Mouse (Mus musculus) gastrocnemius, postnatal 25 days (tissue): Measurements from ENCODE around the gene Gm17428. TPM values are rescaled to one million over a fixed set of nuclear protein-coding genes. Genes with fewer than 3 reads are reported as not detected.
"Not testable (repeated sequence)": the region's sequence is repeated elsewhere in the genome, so short reads cannot be mapped to it uniquely, and the experiment has no call there.

Source experiments
- DNase-seq: peaks from one replicate; pipeline ENCODE4 v3.0.0; 2022
- total RNA-seq, 2 experiments: library from RNA; stranded (reverse); gene quantifications; 1 replicate in 1 of 2; 2 replicates in 1 of 2; pipeline ENCODE4 v1.2.3; 2021

Gene Gm17428
- total RNA-seq, 2 experiments from 2014 or later = not detected

DNA sequence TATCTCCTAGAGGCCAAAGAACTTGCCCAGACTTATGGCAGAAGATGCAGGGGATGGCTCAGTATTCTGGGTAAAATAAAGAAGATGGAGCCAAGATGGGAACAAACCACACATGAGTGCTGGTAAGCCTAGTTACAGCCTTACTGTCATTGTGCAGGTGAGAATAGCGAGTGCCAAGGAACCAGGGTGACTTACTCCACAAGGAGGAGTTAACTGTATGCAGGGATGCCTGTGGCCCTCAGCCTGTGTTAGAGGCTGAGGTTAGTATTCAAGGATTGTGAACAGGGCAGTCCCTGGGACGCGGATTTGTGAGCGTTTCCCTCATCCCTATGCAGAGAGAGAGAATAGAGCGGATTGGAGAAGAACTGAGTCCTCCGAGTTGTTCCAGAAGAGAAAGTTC, 25.1 kb upstream of the Gm17428 start:
- no peak for DNase-seq

DNA sequence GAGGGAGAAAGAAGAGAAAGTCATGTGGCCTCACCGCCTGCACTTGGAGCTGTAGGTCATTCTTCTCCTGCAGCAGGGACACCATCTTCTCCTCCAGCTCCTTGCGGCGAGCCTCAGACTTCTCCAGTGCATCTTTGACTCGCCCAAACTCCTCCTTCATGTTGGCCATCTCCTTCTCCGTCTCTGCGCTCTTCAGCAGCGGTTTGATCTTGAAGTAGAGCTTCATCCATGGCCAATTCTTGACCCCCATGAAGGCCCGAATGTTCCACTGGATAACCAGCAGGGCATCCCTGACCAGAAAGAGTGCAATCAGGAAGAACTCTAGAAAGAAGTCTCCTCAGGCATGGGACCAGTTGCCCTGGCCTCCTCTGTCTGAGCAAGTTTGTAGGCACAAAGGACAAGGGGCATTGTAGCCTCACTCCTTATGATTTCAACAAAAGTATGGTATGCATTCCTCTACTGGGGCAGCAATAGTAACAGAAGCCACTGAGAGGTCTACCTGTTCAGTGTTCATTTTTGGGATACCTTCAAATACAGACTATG, 23.0 kb upstream of the Gm17428 start:
- no peak for DNase-seq

DNA sequence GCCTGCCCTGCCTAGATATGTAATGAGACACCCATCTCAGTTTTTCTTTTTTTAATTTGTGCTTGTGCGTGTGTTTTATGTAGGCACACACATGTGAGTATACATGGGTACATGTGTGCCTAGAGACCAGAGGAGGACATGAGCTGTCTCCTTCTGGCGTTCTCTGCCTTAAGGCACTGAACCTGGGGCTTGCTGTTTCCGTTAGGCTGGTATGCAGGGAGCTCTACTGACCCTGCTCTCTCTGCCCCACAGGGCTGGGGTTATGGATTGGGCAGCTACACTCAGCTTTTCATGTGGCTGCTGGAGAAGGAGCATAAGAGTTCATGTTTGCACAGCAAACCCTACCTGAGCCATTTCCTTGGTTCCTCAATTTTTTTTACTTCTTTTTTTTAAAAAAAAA, 22.3 kb upstream of the Gm17428 start:
- no peak for DNase-seq

DNA sequence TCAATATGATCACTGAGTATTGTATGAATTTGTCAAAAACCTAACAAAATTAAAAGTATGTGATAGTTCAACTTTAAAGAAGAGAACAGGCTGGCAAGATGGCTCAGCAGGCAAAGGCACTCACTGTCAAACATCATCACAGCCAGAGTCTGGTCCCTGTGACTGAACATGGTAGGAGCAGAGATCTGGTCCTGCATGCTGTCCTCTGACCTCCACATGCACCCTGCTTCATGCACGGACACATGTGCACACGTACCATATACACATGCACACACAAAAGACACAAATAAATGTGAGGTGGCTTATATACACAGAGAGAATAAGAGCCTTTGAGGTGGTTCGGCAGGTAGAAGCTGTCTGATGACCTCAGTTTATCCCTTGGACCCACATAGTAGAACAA, 21.3 kb upstream of the Gm17428 start:
- no peak for DNase-seq

DNA sequence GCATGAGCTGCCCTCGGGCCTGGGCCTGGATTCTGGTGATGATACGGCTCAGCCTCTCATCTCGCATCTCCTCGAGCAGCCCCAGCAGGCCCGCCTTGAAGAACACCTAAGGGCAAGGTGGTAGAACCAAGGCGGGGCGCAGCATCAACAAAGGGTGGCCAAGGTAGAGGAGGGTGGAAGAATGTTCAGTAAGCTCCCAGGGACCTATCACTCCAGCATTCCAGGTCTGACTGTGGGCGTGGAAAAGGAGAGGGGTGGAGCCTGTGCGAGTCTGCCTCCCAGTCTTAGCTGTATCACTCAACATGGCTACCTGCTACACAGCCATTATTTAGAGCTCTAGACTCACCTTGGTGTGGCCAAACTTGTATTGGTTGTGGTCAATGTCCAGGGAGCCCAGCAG, 20.2 kb upstream of the Gm17428 start:
- no peak for DNase-seq

DNA sequence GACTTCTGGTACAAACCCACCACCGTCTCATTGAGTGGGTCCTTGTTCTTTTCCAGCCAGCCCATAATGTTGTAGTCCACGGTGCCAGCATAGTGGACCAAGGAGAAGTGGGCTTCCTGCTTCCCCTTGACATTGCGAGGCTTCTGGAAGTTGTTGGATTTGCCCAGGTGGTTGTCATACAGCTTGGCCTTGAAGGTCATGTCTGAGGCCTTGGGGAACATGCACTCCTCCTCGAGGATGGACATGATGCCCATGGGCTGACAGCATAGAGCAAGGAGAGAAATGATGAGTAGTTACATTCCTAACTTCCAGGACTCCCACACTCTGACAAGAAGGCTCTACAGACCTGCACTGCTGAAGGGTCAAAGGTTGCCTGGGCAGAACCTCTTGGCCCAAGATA, 18.2 kb upstream of the Gm17428 start:
- DNase-seq = no peak

DNA sequence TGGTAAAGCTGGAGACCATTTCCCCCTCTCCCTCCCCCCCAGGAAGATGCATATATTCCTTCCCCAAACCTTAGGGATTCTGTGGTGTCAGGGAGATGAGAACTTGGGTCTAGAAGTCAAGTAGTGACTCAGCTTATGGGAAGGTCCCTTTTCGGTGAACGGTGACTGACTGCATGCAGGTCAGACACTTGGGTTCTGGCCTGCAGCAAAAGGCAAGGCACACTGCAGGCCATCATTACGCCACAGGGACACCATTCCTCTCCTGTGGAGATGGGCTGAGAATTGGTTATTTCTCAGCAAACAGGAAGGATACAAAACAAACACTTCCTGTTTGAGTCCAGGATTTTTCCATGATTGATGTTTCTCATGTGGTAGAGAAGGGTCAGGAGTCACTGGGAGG, 17.5 kb upstream of the Gm17428 start:
- no peak for DNase-seq

DNA sequence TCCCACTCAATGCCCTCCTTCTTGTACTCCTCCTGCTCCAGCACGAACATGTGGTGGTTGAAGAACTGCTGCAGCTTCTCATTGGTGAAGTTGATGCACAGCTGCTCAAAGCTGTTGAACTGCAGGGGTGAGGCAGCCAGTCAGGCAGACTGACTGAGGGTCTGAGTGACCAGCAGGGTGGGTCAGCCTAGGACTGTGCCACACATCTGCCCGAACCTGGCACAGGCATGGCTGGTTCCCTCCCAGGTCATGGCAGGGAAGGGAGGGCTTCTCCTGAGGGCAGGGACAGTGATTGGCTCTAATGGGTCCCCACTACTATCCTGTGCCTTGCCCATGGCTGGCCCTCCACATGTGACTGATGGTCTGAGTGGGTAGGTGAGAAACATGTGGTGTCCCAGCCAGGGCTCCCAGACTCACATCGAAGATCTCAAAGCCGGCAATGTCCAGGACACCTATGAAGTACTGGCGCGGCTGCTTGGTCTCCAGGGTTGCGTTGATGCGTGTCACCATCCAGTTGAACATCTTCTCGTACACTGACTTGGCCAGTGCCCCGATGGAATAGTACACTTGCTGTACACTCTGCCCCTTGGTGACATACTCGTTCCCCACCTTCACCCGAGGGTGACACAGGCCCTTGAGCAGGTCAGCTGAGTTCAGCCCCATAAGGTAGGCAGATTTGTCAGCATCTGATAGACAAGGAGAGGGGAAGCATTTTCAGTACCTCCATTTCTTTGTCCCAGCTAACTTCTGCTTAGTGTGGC, 16.7 kb upstream of the Gm17428 start:
- not testable (repeated sequence) for DNase-seq

DNA sequence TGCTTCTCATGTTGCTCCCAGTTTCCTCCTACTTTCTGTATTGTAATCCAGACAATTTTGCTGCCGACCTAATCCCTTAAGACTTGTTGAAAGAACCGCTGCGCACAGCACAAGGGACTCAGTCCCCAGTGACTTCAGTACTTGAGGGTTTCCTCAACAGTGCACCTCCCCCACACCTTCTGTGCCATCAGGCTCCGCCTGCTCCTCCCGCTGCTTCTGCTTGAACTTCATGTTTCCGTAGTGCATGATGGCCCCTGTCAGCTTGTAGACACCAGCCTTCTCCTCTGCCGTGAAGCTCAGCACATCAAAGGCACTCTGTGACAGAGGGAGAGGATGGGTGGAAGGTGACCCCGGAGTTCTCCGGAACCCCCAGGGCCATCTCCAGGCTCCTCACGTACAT, 16.0 kb upstream of the Gm17428 start:
- no peak for DNase-seq

DNA sequence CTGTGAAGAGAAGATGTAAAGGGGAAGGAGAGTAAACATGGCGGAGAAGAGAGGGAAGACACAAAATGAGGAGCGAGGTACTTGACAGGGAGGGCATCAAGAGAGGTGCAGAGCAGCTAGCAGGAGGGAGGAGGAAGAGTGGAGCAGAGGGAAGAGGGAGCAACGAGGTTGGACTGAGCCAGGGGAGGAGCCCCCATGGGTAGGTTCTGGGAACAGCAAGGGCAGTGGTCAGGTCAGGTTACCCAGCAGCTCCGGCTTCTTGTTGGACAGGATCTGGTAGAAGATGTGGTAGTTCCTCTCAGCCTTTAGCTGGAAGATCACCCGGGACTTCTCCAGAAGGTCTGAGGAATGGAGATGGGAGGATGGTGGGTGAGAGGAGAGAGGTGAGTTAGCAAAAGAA, 15.2 kb upstream of the Gm17428 start:
- DNase-seq = no peak

DNA sequence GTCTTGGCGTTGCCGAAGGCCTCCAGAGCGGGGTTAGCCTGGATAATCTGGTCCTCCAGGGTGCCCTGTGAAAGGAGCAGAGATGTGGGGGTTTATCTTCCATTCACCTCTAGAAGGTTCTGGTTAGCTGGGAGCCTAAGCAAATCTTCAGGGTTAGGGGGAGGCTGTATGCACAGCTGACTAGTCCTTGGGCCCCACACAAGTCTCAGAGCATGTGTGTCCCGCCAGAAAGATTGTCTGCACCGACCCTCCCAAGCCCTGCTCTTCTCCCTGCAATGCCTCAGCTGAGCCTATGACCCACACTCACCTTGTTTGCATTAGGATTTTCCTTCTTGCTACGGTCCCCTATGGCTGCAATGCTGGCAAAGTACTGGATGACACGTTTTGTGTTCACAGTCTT, 14.0 kb upstream of the Gm17428 start:
- DNase-seq = no peak

DNA sequence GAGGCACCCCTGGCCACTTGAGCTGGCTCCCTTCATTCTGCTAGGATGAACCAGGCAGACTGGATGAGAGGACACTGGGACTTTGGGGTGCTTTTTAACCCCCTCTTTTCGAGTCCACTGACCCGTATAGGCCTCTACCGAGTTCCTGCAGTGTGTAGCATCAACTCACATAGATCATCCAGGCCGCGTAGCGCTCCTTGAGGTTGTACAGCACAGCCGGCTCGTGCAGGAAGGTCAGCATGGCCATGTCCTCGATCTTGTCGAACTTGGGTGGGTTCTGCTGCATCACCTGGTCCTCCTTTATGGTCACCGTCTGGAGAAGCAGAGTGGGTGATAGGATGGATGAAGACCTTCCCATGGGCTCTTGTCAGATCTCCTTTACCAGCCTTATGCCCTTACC, 13.0 kb upstream of the Gm17428 start:
- no peak for DNase-seq

DNA sequence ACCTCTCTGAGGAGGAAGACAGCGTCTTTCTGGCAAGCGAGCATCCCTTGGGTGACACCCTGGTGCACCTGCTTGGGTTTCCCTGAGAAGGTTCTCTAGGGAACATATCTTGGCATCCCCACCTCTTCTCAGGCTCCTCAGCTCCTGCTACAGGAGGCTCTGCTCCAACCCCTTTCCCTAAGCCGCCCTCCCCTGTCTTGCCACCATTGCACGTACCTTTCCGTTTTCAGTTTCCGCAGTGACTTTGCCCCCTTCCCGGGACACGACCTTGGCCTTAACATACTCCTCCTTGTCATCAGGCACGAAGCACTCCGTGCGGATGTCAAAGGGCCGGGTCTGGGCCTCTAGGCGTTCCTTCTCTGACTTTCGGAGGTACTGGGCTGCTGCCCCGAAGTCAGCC, 11.7 kb upstream of the Gm17428 start:
- DNase-seq = no peak

DNA sequence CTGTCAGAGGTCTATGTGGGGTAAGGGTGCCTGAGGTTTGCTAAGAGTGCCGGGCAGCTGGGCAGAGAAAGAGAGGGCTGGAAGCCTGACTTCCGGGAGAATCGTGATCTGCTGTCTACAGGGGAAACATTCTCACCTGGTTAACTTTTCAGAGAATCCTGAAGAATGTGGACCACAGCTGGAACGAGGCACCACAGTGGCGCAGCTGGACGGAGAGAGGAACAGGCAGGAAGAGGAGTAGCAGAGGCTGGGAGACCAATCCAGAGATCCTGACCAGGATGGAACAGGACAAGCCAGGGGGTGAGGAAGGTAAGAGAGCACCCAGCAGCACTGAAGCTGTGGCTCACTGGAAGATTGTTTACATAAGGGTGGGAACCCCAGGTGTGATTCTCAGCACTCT, 11.1 kb upstream of the Gm17428 start:
- DNase-seq = no peak

DNA sequence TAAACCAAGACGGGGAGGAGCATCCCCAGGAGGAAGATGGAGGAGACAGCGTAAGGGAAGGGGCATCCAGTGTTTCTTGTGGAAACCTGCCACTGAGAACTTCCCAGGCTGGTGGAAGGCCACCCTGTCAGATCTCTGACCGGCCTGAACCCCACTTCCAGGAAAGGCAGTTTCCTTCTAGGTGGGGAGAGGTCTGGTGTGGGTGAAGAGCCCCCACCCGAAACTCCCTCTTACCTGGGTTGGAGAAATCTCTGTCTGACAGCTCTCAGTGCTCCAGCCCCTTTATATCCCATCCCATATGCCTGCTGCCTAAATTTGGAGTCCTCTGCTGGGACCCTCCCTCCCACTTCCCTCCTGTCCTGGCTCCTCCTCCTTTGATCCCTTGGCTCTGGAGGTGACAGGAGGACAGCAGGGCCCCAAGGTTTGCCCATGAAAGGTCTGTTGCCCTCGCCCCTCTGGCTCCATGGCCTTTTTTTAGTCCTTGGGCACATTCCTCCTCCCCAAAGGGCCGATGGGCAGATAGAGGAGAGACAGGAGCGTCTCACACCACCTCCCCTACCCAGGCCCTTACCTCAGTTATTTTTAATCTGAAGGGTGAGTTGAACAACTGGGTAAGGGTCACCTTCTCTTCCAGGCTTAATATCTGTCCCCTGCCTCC, 10.3 kb upstream of the Gm17428 start, which contains the start of gene Myh6:
TSS of gene Myh6 (minus strand) at position 608 of the 658 bp plus-strand sequence.
- DNase-seq = no peak

DNA sequence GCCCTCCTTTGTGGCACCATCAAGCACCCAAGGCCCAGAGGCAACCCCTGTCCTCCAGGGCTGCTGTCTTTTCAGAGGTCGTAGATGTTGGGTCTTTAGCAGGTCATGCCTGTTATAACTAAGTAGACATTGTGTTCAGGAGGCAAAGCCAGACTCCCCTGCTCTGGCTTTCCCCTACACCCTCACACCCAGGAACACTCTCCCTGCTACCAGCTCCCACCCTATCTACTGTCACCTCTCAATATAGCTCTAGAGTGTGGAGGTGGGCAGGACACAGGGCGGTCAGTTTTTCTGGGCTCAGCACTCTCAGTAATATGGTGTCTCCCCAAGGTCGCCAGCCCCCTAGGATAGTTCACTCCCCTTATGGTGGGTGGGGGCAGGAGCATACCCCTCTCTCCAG, 8.9 kb upstream of the Gm17428 start:
- DNase-seq = no peak

DNA sequence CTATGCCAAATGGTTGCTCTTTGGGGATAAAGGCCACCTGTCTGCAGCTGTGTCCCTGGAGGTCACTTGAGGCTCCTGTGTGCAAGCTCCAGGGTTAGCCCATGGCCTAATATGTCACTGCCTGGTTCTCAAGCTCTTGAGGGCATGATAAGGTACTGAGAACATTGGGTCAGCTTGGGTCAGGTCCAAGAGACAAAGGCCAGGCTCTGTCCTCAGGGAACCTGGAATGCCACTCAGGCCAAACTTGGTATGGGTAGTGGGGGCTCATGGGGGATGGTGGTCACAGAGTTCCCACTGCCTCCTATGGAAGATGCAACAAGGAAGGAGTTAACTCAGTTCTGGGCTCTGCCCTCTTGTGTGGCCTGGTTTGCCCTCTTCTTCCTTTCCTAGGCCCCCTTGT, 8.4 kb upstream of the Gm17428 start:
- DNase-seq = no peak

DNA sequence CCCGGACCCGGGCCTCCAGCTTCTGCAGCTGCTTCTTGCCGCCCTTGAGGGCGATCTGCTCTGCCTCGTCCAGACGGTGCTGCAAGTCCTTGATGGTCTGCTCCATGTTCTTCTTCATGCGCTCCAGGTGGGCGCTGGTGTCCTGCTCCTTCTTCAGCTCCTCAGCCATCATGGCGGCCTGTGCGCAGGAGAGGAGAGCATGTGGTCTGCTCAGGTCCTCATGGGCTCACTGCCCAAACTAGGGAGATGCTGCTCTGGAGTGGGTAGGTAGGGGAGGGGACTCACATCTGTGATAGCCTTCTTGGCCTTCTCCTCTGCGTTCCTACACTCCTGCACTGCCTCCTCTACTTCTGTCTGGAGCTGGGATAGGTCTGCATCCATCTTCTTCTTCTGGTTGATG, 3.9 kb upstream of the Gm17428 start:
- not testable (repeated sequence) for DNase-seq

DNA sequence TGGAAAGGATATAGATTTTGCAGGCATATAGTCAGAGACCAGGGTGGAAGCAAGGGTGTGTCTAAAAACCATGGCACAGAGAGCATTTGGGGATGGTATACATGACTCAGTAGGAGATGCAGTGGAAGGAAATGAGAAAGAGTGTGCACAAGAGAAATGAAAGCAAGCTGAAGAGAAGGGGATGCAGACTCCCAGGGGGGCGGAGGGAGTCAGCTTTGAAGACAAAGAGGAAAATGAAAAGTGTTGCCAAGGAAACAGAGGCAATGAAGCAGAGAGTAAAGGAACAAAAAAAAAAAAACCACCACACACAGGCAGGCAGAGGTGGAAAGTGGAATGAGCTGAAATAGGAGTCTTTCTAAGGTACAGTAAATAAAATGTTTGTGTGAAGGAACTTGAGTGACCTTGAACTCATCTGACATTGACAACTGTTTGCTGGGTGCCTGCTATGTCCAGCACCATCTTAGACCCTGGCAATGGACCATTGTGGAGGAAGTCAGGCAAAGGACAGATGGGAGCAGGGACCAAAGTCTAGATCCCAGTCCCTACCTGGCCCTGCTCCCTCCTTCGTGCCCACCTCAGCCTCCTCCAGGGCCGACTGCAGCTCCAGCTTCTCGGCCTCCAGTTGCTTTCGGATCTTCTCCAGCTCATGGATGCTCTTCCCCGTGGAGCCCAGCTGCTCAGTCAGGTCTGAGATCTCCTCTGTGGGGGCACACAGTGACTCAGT, 2.5 kb upstream of the Gm17428 start:
- DNase-seq = no peak

DNA sequence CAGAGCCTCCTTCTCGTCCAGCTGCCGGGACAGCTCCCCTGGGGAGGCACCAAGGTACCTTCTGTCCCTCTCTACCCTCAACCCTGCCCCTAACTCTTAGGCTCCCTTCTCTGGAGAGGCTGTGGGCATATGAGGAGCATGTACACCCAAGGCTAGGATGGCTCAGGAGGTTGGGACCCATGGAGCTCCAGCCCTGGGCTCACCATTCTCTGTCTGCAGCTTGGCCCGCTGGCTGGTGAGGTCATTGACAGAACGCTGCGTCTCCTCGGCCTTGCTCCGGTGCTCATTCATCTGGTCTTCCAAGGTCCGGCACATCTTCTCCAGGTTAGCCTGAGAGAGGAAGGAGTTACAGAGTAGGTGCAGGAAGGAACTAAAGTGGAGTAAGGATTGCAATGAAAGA, 1.9 kb downstream of the Gm17428 start:
- DNase-seq = no peak

DNA sequence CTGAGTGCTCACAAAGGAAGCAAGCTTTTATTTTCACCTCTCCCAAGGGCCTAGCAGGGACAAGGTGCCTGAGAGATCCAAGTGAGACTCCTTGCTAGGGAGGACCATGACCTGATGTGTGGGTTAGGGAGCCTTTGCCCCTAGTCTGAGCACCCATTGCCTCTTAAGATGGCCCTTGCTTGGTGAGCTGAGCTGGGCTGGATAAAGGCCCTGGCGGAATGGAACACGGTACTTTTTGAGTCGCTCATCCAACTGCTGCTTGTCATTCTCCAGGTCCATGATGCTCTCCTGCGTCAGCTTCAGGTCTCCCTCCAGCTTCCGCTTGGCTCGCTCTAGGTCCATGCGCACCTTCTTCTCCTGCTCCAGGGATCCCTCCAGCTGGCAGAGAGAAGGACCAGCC, 5.2 kb downstream of the Gm17428 start:
- DNase-seq = no peak

DNA sequence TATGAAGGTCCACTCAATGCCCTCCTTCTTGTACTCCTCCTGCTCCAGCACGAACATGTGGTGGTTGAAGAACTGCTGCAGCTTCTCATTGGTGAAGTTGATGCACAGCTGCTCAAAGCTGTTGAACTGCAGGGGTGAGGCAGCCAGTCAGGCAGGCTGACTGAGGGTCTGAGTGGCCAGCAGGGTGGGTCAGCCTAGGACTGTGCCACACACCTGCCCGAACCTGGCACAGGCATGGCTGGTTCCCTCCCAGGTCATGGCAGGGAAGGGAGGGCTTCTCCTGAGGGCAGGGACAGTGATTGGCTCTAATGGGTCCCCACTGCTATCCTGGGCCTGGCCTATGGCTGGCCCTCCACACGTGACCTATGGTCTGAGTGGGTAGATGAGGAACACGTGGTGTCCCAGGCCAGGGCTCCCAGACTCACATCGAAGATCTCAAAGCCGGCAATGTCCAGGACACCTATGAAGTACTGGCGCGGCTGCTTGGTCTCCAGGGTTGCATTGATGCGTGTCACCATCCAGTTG, 11.7 kb downstream of the Gm17428 start:
- DNase-seq = not testable (repeated sequence)

DNA sequence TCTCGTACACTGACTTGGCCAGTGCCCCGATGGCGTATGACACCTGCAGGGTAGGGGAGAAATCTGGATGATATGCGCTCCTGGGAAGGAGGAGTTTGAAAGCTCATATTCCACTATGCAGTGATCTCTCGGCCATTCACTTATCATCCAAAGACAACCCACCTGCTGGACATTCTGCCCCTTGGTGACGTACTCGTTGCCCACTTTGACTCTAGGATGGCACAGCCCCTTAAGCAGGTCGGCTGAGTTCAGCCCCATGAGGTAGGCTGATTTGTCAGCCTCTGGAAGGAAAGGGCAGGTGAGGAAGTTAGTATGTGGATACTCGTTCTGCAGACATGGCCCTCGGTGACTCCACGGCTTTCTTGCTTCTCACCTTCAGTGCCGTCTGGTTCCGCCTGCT, 12.1 kb downstream of the Gm17428 start:
- DNase-seq = no peak
